Mouse (Mus musculus) forebrain, embryonic 16.5 days (tissue): Measurements from ENCODE around the gene Anapc5. TPM values are rescaled to one million over a fixed set of nuclear protein-coding genes. Genes with fewer than 3 reads are reported as not detected.
A peak's percentile ranks its signal among the peaks of the same experiment; 100 is the strongest.

Experiments used
- ATAC-seq: fragments of 200-750 bp; cut with Nextera tagmentation; 2 replicates; pipeline ENCODE4 v1.8.0; 2017; ENCODE audit warnings: mild to moderate bottlenecking, moderate library complexity
- H3K27ac ChIP-seq: fragments of 300-500 bp; sonication (generic); 2 replicates; pipeline ENCODE4 v1.5.1; 2014; ENCODE audit warnings: low read length, control low read depth
- H3K27me3 ChIP-seq: fragments of 300-500 bp; sonication (generic); replicated peaks from 2 replicates; pipeline ENCODE4 v1.6.1; 2014; ENCODE audit warnings: low read length; ENCODE audit not compliant: control insufficient read depth, insufficient read depth
- H3K36me3 ChIP-seq: fragments of 300-500 bp; sonication (generic); 2 replicates; pipeline ENCODE4 v1.6.1; 2014; ENCODE audit not compliant: control insufficient read depth, insufficient read depth
- H3K4me1 ChIP-seq: fragments of 300-500 bp; sonication (generic); replicated peaks from 2 replicates; pipeline ENCODE4 v1.6.1; 2014; ENCODE audit warnings: low read length; ENCODE audit not compliant: control insufficient read depth, insufficient read depth
- H3K4me2 ChIP-seq: fragments of 300-500 bp; sonication (generic); 2 replicates; pipeline ENCODE4 v1.6.1; 2014; ENCODE audit warnings: mild to moderate bottlenecking, low read length, control low read depth
- H3K4me3 ChIP-seq: fragments of 300-500 bp; sonication (generic); replicated peaks from 2 replicates; pipeline ENCODE4 v1.5.1; 2014; ENCODE audit warnings: mild to moderate bottlenecking, low read length, control low read depth
- H3K9ac ChIP-seq: fragments of 300-500 bp; sonication (generic); replicated peaks from 2 replicates; pipeline ENCODE4 v1.6.1; 2014; ENCODE audit warnings: low read depth, low read length, control low read depth
- H3K9me3 ChIP-seq: fragments of 300-500 bp; sonication (generic); 2 replicates; pipeline ENCODE4 v1.6.1; 2016; ENCODE audit warnings: low read length; ENCODE audit not compliant: control insufficient read depth
- WGBS: fragments of 180-500 bp; shearing (Covaris S2); extraction: QIAGEN DNeasy Blood & Tissue Kit; methylation state at CpG from one replicate; pipeline ENCODE4 v1.1.7; 2014; 5-methylcytosine and 5-hydroxymethylcytosine counted together
- polyA plus RNA-seq: library from polyadenylated mRNA; unstranded; fragments of >200 nt; fragmentation: Nextera tagmentation; extraction: Ambion mirVana; gene quantifications from 2 replicates; pipeline ENCODE4 v1.2.1, GENCODE M21; 2015

Gene Anapc5
- polyA plus RNA-seq, 1 experiment from 2014 or later = 569 TPM

DNA sequence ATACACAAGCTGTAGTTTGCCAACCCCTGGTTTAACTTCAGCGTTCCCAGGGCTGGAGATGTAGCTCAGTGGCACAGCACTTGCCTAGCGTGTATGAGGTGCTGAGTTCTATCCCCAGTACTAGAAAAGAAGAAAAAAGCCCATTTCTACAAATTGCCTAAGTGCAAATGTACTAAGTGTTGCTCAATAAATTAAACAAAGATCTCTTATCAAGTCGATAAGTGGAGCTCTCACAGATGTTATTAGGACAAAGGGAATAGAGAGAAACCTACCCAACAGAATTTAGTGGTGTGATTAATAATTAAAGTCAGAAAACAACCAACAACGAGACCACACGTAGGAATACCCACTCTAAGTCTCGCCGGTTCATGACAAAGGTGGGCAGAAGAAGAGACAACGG lies 19.5 kb downstream of the Anapc5 start:
- Histone ChIP-seq H3K36me3 (peaks cover 57% of the 10 kb centered on the region), H3K4me1 (peaks cover 22% of the 10 kb centered on the region), H3K9ac (no peak overlapping the region), H3K27ac (no peak overlapping the region), H3K27me3 (no peaks in the 10 kb centered on the region), H3K4me3 (no peak overlapping the region), H3K9me3 (no peaks in the 10 kb centered on the region), H3K4me2 (no peak overlapping the region)
- ATAC-seq = no peak
- WGBS = 96% methylated on average over 8 of the region's 8 CpGs

DNA sequence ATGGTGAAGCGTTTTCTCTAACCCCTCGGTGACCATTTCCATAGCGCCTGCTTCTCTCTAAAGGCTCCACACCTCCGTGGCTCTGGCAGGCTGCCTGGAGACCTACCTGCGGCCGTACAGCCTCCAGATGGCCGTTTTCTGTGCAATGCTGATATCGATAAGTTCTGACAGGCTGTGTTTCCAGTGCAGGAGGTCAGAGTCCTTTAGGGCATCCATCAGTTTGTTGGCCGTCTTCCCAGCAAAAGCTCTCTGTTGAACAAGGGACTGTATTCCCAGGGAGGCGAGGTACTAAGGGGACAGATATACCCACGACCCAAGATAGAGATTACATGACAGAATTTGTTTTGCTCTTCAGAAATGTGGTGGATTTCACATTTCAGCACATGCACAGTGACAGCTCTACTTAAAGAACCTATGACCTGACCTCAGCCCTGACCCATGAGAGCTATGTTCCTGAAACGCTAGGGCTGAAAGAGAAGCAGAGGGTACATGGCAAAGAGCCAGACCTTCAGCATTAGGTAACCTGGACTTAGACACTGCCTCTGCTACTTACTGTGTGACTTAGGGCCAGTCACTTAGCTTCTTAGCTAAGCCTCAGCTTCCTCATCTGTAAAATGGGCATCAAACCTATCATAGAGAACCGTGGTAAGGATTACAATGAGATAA lies 20.7 kb downstream of the Anapc5 start:
- Histone ChIP-seq H3K36me3 (peaks cover 47% of the 10 kb centered on the region), H3K9ac (no peak overlapping the region), H3K4me2 (no peak overlapping the region), H3K27me3 (no peaks in the 10 kb centered on the region), H3K4me3 (no peak overlapping the region), H3K27ac (no peak overlapping the region), H3K9me3 (no peaks in the 10 kb centered on the region), H3K4me1 (peaks cover 22% of the 10 kb centered on the region)
- WGBS = 67% methylated on average over 13 of the region's 13 CpGs
- ATAC-seq = no peak

- H3K4me1 ChIP-seq = peaks cover 22% of the 10 kb centered on the region
- no peak overlapping the region for H3K4me2 ChIP-seq
- peak overlapping the region; percentile 78 for H3K27ac ChIP-seq
- H3K9ac ChIP-seq = no peak overlapping the region
- ATAC-seq = peak; percentile 34; the same call in 1 of the 2 replicates
- no peak overlapping the region for H3K4me3 ChIP-seq
- peaks cover 44% of the 10 kb centered on the region for H3K36me3 ChIP-seq
- no peaks in the 10 kb centered on the region for H3K27me3 ChIP-seq
- WGBS = 51% methylated on average over 17 of the region's 17 CpGs
- no peaks in the 10 kb centered on the region for H3K9me3 ChIP-seq
These were observed 21.5 kb downstream of the Anapc5 start for GRCm38 (mm10) chr5:122799379-122800344.

DNA sequence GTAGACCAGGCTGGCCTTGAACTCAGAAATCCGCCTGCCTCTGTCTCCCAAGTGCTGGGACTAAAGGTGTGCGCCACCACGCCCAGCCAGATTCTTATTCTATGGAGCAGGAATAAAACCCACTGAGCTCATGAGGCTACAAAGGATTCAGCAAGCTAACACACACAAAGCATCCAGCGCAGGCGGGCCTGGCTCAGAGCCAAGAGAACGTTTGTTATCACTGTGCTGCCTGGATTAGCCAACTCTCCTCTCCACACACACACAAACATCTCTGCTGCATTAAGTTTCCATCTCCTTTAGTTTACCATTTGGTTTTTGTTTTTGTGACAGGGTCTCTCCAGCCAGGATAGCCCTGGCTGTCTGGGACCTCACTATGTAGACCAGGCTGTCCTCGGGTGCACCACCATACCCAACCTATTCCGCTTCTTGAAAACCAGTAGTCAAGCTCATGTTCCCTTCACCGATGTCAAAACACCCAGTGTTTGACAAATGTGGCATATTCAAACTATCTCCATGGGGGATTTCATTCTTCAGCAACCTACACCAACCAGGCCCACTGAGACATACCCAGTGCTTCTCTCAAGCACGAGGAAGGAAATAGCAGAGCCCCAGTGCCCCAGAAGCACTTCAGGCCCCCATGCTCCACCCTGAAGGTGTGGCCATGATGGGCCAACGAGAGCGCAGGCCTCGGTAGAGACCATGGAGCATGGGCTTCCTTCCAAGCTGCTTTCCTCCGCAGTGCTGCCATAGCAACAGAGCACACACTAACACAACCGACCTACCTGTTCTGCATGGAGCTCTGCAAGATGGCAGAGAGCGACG lies 22.4 kb downstream of the Anapc5 start:
- H3K9ac ChIP-seq = 0 out of 2 replicates have a peak overlapping the region, but pooled peaks have one; percentile 13
- ATAC-seq = peak; percentile 78

GRCm38 (mm10) chr5:122797866-122798265 lies 23.3 kb downstream of the Anapc5 start:
- Histone ChIP-seq H3K36me3 (peaks cover 48% of the 10 kb centered on the region), H3K27ac (peak overlapping the region; percentile 78), H3K27me3 (no peaks in the 10 kb centered on the region), H3K4me2 (no peak overlapping the region), H3K4me1 (peaks cover 22% of the 10 kb centered on the region), H3K4me3 (no peak overlapping the region), H3K9me3 (no peaks in the 10 kb centered on the region), H3K9ac (no peak overlapping the region)
- no peak for ATAC-seq
- 99% methylated on average over 3 of the region's 3 CpGs for WGBS

More for the DNA sequence above, 22.4 kb downstream of the Anapc5 start:
- Histone ChIP-seq H3K27me3 (no peaks in the 10 kb centered on the region), H3K9me3 (no peaks in the 10 kb centered on the region), H3K27ac (peak overlapping the region; percentile 78), H3K36me3 (peaks cover 47% of the 10 kb centered on the region), H3K4me1 (peaks cover 22% of the 10 kb centered on the region), H3K4me2 (no peak overlapping the region), H3K4me3 (no peak overlapping the region)
- 37% methylated on average over 17 of the region's 17 CpGs for WGBS

DNA sequence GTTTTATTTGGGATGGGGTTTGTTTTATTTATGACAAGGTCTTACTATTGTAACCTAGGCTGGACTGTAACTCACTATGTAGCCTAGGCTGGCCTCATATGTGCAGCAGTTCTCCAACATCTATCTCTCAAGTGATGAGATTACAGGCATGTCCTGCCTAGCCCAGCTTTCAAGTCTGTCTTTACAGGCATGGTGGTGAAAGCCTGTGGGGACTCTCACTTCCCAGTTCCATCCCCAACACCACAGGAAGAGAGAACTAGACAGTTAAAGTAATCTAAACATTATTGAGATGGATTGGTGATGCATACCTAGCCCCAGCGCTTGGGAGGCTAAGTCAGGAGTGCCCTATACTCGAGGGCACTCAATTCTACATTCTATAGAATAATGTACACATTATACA lies 32.4 kb downstream of the Anapc5 start:
- no peak overlapping the region for H3K4me3 ChIP-seq
- no peak overlapping the region for H3K27ac ChIP-seq
- no peaks in the 10 kb centered on the region for H3K27me3 ChIP-seq
- no peak overlapping the region for H3K9ac ChIP-seq
- H3K36me3 ChIP-seq = peaks cover 21% of the 10 kb centered on the region
- H3K9me3 ChIP-seq = no peaks in the 10 kb centered on the region
- 97% methylated on average over 2 of the region's 2 CpGs for WGBS
- no peak overlapping the region for H3K4me2 ChIP-seq
- peaks cover 7% of the 10 kb centered on the region; the same call in 1 of the 2 replicates for H3K4me1 ChIP-seq
- ATAC-seq = no peak

DNA sequence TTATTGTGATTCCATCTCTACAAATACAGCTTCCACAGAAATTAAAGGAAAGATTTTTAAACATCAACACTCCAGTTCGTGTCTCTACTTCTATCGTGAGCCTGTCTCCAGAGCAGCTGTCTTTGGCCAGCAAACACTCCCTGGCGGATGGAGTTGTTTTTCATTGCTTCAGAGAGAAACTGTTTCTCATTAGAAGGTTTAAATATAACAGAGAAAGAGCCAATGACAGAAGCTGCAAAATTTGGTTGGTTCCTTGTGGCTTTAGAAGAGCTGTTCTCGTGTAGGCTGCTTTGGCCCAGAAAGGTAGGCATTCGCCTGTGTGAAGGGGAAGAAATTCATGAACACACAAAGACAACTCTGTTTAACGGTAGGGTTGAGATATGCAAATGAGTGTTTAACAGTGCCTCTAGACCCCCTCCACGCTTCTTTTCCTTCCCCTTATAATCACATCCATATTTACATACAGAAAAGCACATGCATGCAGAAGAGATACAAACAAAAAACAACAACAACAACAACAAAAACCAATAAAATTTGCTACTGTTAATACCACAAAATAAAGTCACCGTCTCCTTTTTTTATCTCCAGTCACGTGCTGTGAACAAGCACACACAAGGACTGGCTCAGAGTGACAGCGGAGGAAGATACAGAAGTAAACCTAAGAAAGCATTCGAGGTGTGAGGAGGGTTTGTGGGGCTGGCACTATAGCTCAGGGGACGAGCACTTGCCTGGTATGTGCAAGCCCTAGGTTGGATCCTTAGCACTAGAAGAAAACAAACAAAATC lies 34.9 kb downstream of the Anapc5 start:
- H3K9me3 ChIP-seq = no peaks in the 10 kb centered on the region
- WGBS = 43% methylated on average over 12 of the region's 12 CpGs
- H3K9ac ChIP-seq = no peak overlapping the region
- no peak for ATAC-seq
- H3K36me3 ChIP-seq = peaks cover 10% of the 10 kb centered on the region
- no peak overlapping the region for H3K4me2 ChIP-seq
- no peak overlapping the region for H3K4me3 ChIP-seq
- peak overlapping the region; percentile 46; the same call in 1 of the 2 replicates for H3K27ac ChIP-seq
- H3K4me1 ChIP-seq = peaks cover 9% of the 10 kb centered on the region; the same call in 1 of the 2 replicates
- H3K27me3 ChIP-seq = no peaks in the 10 kb centered on the region

DNA sequence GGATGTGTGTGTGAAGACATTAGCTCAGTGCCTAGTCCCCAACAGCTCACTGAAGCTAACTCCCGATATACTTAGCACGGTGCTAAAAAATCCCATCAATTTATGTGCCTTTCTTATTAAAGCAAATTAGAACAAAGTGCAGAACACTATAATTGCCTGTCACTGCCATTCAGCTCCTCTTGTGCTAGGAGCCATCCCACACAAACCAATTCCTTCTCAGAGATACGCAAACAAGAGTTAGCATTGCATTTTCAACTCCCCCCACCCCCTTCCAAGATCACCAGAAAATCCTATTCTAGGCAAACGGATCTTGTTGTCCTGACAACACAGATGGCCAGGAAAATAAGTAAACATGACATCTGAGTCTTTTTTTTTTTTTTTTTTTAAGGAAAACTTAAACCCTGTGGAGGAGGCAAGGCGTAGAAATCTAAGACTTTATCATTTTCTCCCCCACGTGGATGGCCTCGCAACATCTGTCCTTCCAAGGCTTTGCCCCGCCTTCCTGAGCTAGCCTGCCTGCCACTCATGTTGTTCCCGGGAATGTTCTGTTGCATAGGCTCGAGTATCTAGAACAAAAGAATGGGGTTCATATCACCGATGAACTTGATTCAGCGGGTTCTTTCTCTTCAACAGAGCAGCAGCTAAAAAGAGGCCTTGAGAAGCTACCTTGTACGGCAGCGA lies 37.3 kb downstream of the Anapc5 start:
- ATAC-seq = no peak
- no peak overlapping the region for H3K4me3 ChIP-seq
- 0 out of 2 replicates have a peak overlapping the region, but pooled peaks have one; percentile 20 for H3K27ac ChIP-seq
- H3K4me2 ChIP-seq = no peak overlapping the region
- H3K27me3 ChIP-seq = no peaks in the 10 kb centered on the region
- peaks cover 14% of the 10 kb centered on the region; the same call in 1 of the 2 replicates for H3K4me1 ChIP-seq
- no peak overlapping the region for H3K9ac ChIP-seq
- 51% methylated on average over 14 of the region's 14 CpGs for WGBS
- no peaks in the 10 kb centered on the region for H3K9me3 ChIP-seq
- H3K36me3 ChIP-seq = peaks cover 10% of the 10 kb centered on the region
